Mouse (Mus musculus) heart, postnatal 0 days (tissue): ENCODE results near the gene Celf2.

Experiments
- CTCF ChIP-seq: IDR thresholded peaks from 2 replicates; pipeline ENCODE4 v1.5.1; 2016; ENCODE audit warnings: antibody characterized with exemption, control low read depth, low read depth
- EP300 ChIP-seq: IDR thresholded peaks from 2 replicates; pipeline ENCODE4 v1.6.1; 2016; ENCODE audit warnings: antibody characterized with exemption, low read depth

DNA sequence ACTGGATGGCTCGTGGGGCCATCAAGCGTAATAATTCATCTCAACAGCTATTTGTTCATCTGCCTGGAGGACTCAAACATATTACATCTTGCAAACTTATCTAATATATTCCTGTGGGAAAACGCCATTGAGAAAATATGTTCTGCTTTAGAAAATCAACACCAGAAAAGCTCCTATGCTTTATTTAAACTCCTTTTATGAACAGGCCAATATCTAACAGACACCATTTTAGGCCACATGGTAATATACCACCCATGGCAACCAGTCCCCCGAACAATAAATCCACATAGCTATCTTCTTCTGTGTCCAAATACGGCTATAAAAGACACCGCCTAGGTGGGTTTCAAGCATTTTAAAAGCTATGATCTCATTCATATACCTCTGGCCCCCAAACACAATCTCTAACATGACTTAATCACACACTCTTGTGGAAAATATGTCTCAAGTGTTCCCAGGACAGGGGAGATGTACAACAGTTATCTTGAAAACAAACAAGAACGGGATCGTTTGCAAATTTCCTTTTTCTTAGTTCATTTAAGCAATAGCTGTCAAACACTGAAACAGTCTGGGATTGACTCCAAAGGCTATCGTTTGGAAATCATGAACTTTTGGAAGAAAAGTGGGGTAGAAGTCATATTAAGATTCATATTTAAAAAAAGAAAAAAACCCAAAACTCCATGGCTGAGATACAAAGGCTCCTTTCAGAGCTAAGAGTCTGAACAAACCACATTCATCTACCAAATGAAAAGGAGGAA, 639.2 kb downstream of the Celf2 start:
- TF ChIP-seq CTCF (no peak), EP300 (no peak)
